Mouse (Mus musculus) lung, adult 2 months (tissue): Measurements from ENCODE around the gene Wdr43.

ENCODE experiments used
- CTCF ChIP-seq: fragments of 200-500 bp; IDR thresholded peaks from 2 replicates; pipeline ENCODE4 v1.5.1; 2011; ENCODE audit warnings: mild to moderate bottlenecking, low read length, control low read depth; ENCODE audit not compliant: insufficient read depth
- POLR2A ChIP-seq: fragments of 200-500 bp; IDR thresholded peaks from 2 replicates; pipeline ENCODE4 v1.6.1; 2011; ENCODE audit warnings: low read depth, mild to moderate bottlenecking, control low read depth, low read length, borderline replicate concordance; ENCODE audit errors: extremely low read depth

DNA sequence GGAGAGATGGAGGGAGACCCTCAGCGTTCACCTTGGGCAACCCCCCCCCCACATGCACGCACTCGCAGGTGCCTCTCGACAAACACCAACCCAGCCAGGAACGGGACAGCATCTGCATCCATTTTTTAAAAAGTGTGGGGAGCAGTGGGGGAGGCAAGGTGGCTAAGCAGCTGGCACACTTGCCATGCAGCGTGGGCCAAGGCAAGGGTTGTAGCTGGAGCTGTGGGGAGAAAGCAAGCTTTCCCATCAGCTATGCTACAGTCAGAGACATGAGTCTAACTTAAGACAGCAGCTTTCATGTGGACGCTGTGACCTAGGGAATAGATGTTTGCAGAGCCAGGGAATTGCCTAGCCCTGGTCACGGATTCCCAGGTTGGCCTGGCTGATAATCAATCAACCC is 79.5 kb downstream of the Wdr43 start:
- no peak for TF ChIP-seq CTCF
- no peak for TF ChIP-seq POLR2A
